ENCODE assay signal across 16 mouse cellular contexts in the genomic region with DNA sequence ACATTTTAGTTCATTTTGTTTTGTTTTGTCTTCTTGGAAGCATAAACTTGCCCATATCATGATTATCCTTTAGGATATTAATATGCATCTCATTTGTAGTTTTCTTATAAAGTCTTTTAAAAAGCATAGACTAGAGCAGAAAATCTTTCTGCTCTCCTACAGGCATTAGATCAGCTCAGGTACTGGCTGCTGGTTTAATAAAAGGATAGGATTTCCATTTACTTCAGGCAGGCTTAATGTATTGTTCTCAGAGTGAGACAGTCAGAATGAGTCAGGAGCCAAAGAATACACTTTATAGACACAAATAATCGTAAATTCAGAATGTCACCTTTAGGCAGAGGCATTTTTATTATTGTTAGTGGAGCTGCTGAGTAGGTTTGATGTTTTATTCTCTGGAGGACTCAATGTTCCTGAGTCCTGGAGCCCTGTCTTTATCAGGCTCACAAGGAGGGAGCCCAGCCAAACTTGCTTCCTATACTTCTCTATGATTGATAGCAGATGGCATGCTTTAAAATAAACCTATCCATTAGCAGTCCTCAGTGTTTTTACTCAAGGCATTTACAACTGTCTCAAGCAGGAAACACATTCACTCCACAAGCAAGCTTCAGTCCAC.
DNase-seq lines count a peak whose midpoint lies in the region; ATAC-seq lines count a peak whose summit lies in the region.
"Had no signal": no experiment of that assay in that cellular context is flagged by ENCODE, and none has a peak within 500 bp of the region (broad histone marks: within the 10 kb centered on the region; RNA-seq: fewer than 3 reads in every experiment).

No protein-coding gene starts in this region.

- no peaks in the 10 kb centered on the region for H3K9me3 ChIP-seq in forebrain, embryonic 14.5 days (replicated peaks; ENCODE audit: control insufficient read depth, low read length)
- no peaks in the 10 kb centered on the region for H3K9me3 ChIP-seq in forebrain, embryonic 16.5 days (ENCODE audit: control insufficient read depth, low read length)
- no peaks in the 10 kb centered on the region for H3K9me3 ChIP-seq in lung, embryonic 15.5 days
- no peaks in the 10 kb centered on the region for H3K9me3 ChIP-seq in liver, embryonic 12.5 days (replicated peaks)
- H3K9me3 ChIP-seq: hindbrain, embryonic 10.5 days had no signal

- no peak overlapping the region for H3K4me2 ChIP-seq in forebrain, embryonic 14.5 days (ENCODE audit: low read length)
- H3K4me2 ChIP-seq in forebrain, embryonic 16.5 days (ENCODE audit: low read length), result no peak overlapping the region
- H3K4me2 ChIP-seq in lung, embryonic 15.5 days, result no peak overlapping the region
- H3K4me2 ChIP-seq in liver, embryonic 12.5 days, result no peak overlapping the region

- H3K9ac ChIP-seq in forebrain, embryonic 14.5 days (ENCODE audit: low read length), result no peak overlapping the region
- H3K9ac ChIP-seq in forebrain, embryonic 16.5 days (replicated peaks; ENCODE audit: low read depth, low read length), result no peak overlapping the region
- H3K9ac ChIP-seq in lung, embryonic 15.5 days, result no peak overlapping the region
- H3K9ac ChIP-seq in liver, embryonic 12.5 days, result no peak overlapping the region

- DNase-seq in forebrain, embryonic 14.5 days (ENCODE audit: low spot score), result peak; percentile 13
- DNase-seq in lung, postnatal 14 days, result no peak
- DNase-seq in brain, adult 2 months (ENCODE audit: low read depth, low spot score), result peak; percentile 26
- peak; percentile 33 for DNase-seq in hindlimb bud, embryonic 11.5 days (ENCODE audit: extremely low spot score, low read depth, low spot score)
- DNase-seq in left cerebral cortex, postnatal 36 days (ENCODE audit: low spot score in 2 of 2), result no peak
- DNase-seq: adrenal gland, postnatal 25 days; B cell, adult 2 months; cerebellum, adult 9-10 months; gastrocnemius, postnatal 14 days; midbrain, embryonic 14.5 days; right cerebral cortex, adult 18-20 months; thymus, adult 18-20 months had no signal

- ATAC-seq in forebrain, embryonic 14.5 days, result no peak
- no peak for ATAC-seq in forebrain, embryonic 16.5 days
- 0 out of 2 replicates have a peak, but pooled peaks have one; percentile 23 for ATAC-seq in lung, embryonic 15.5 days (ENCODE audit: borderline replicate concordance, extremely low read depth, low FRiP score, low TSS enrichment)
- ATAC-seq in liver, embryonic 12.5 days, result no peak

- H3K36me3 ChIP-seq in forebrain, embryonic 14.5 days (ENCODE audit: control insufficient read depth, insufficient read depth, low read length), result no peaks in the 10 kb centered on the region
- no peaks in the 10 kb centered on the region for H3K36me3 ChIP-seq in forebrain, embryonic 16.5 days (ENCODE audit: control insufficient read depth, insufficient read depth)
- H3K36me3 ChIP-seq in lung, embryonic 15.5 days, result no peaks in the 10 kb centered on the region
- no peaks in the 10 kb centered on the region for H3K36me3 ChIP-seq in liver, embryonic 12.5 days
- H3K36me3 ChIP-seq: hindbrain, embryonic 10.5 days had no signal

- 73% methylated on average over 1 of the region's 1 CpGs for WGBS in forebrain, embryonic 14.5 days
- 72% methylated on average over 1 of the region's 1 CpGs for WGBS in forebrain, embryonic 16.5 days
- 30% methylated on average over 1 of the region's 1 CpGs for WGBS in lung, embryonic 15.5 days
- WGBS in liver, embryonic 12.5 days (ENCODE audit: insufficient replicate concordance), result 58% methylated on average over 1 of the region's 1 CpGs

- intact Hi-C loops in left cerebral cortex, postnatal 36 days (cut with DNase I), result no loop called here

- H3K27me3 ChIP-seq in forebrain, embryonic 14.5 days (replicated peaks; ENCODE audit: control insufficient read depth, insufficient read depth, low read length), result no peaks in the 10 kb centered on the region
- no peaks in the 10 kb centered on the region for H3K27me3 ChIP-seq in forebrain, embryonic 16.5 days (replicated peaks; ENCODE audit: control insufficient read depth, insufficient read depth, low read length)
- H3K27me3 ChIP-seq in lung, embryonic 15.5 days, result no peaks in the 10 kb centered on the region
- H3K27me3 ChIP-seq in liver, embryonic 12.5 days (replicated peaks), result no peaks in the 10 kb centered on the region

- no peaks in the 10 kb centered on the region for H3K4me1 ChIP-seq in forebrain, embryonic 14.5 days (ENCODE audit: control insufficient read depth, insufficient read depth, low read length)
- H3K4me1 ChIP-seq in forebrain, embryonic 16.5 days (replicated peaks; ENCODE audit: control insufficient read depth, insufficient read depth, low read length), result peaks cover 3% of the 10 kb centered on the region; the same call in 1 of the 2 replicates
- H3K4me1 ChIP-seq in lung, embryonic 15.5 days, result 0 out of 2 replicates have a peak, but pooled peaks cover 9% of the 10 kb centered on the region
- H3K4me1 ChIP-seq in liver, embryonic 12.5 days, result no peaks in the 10 kb centered on the region
- H3K4me1 ChIP-seq: hindbrain, embryonic 10.5 days had no signal

- H3K27ac ChIP-seq in forebrain, embryonic 14.5 days (ENCODE audit: low read depth, low read length), result no peak overlapping the region
- H3K27ac ChIP-seq in forebrain, embryonic 16.5 days (ENCODE audit: low read length), result no peak overlapping the region
- no peak overlapping the region for H3K27ac ChIP-seq in lung, embryonic 15.5 days
- no peak overlapping the region for H3K27ac ChIP-seq in liver, embryonic 12.5 days
- H3K27ac ChIP-seq: hindbrain, embryonic 10.5 days had no signal

- no peak overlapping the region for H3K4me3 ChIP-seq in forebrain, embryonic 14.5 days (ENCODE audit: low read depth, low read length)
- no peak overlapping the region for H3K4me3 ChIP-seq in forebrain, embryonic 16.5 days (replicated peaks; ENCODE audit: low read length)
- no peak overlapping the region for H3K4me3 ChIP-seq in lung, embryonic 15.5 days
- H3K4me3 ChIP-seq in liver, embryonic 12.5 days, result no peak overlapping the region
- H3K4me3 ChIP-seq: hindbrain, embryonic 10.5 days had no signal

Comparison
In these comparisons a context has a peak if more than half of its experiments do, and no peak if none do; other contexts are left out.
1. DNase-seq: peak in forebrain, embryonic 14.5 days (single experiment), brain, adult 2 months (single experiment) and hindlimb bud, embryonic 11.5 days (single experiment); none in lung, postnatal 14 days (single experiment) and left cerebral cortex, postnatal 36 days (0 of 2).